Mouse (Mus musculus): ENCODE data around the gene Nol6. TPM values are rescaled to one million over a fixed set of nuclear protein-coding genes. Genes with fewer than 3 reads are reported as not detected.

Gene Nol6
- 31.0 and 32.5 TPM in 2 replicates for polyA plus RNA-seq (2015; fragmentation: Nextera tagmentation; extraction: Ambion mirVana)

GRCm38 (mm10) chr4:41124180-41124951, at the start of gene Nol6:
Nol6 (minus strand) TSS chr4:41124455.
- peaks cover 33% of the 10 kb centered on the region for H3K36me3 ChIP-seq
- H3K9ac ChIP-seq = peak within 1 kb of the TSS; percentile 80
- H3K4me1 ChIP-seq (replicated peaks) = peaks cover 12% of the 10 kb centered on the region
- H3K4me3 ChIP-seq = peak within 1 kb of the TSS; percentile 69
- H3K27me3 ChIP-seq = peaks cover 2% of the 10 kb centered on the region; the same call in 1 of the 2 replicates
- ATAC-seq (ENCODE audit: low FRiP score) = peak; percentile 100
- 1% methylated on average over 29 of the region's 29 CpGs for WGBS
- H3K4me2 ChIP-seq = peak within 1 kb of the TSS; percentile 88
- no peaks in the 10 kb centered on the region for H3K9me3 ChIP-seq
- H3K27ac ChIP-seq = peak within 1 kb of the TSS; percentile 48; the same call in 1 of the 2 replicates

GRCm38 (mm10) chr4:41170970-41171369, 46.7 kb upstream of the Nol6 start:
- 90% methylated on average over 2 of the region's 2 CpGs for WGBS
- no peaks in the 10 kb centered on the region for H3K9me3 ChIP-seq

GRCm38 (mm10) chr4:41165693-41166475, 41.6 kb upstream of the Nol6 start:
- no peak for ATAC-seq (ENCODE audit: low FRiP score)

More at GRCm38 (mm10) chr4:41170970-41171369, 46.7 kb upstream of the Nol6 start:
- Histone ChIP-seq H3K9ac (no peak overlapping the region), H3K4me2 (no peak overlapping the region), H3K4me3 (no peak overlapping the region), H3K4me1 (replicated peaks) (0 out of 2 replicates have a peak, but pooled peaks cover 4% of the 10 kb centered on the region), H3K27ac (no peak overlapping the region), H3K27me3 (no peaks in the 10 kb centered on the region), H3K36me3 (peaks cover 29% of the 10 kb centered on the region)
- ATAC-seq (ENCODE audit: low FRiP score) = no peak

GRCm38 (mm10) chr4:41164974-41165373, 40.7 kb upstream of the Nol6 start:
- Histone ChIP-seq H3K36me3 (peaks cover 17% of the 10 kb centered on the region), H3K4me2 (no peak overlapping the region), H3K9ac (no peak overlapping the region), H3K4me3 (no peak overlapping the region), H3K27ac (peak overlapping the region; percentile 52), H3K27me3 (no peaks in the 10 kb centered on the region), H3K9me3 (no peaks in the 10 kb centered on the region), H3K4me1 (replicated peaks) (peaks cover 6% of the 10 kb centered on the region; the same call in 1 of the 2 replicates)
- no peak for ATAC-seq (ENCODE audit: low FRiP score)
- WGBS = 32% methylated on average over 2 of the region's 2 CpGs

More at GRCm38 (mm10) chr4:41165693-41166475, 41.6 kb upstream of the Nol6 start:
- Histone ChIP-seq H3K4me3 (no peak overlapping the region), H3K9me3 (no peaks in the 10 kb centered on the region), H3K27ac (peak overlapping the region; percentile 52), H3K9ac (no peak overlapping the region), H3K27me3 (no peaks in the 10 kb centered on the region), H3K36me3 (peaks cover 18% of the 10 kb centered on the region), H3K4me1 (replicated peaks) (peaks cover 6% of the 10 kb centered on the region; the same call in 1 of the 2 replicates), H3K4me2 (no peak overlapping the region)
- 78% methylated on average over 6 of the region's 6 CpGs for WGBS

GRCm38 (mm10) chr4:41161232-41161631, 37.0 kb upstream of the Nol6 start:
- H3K36me3 ChIP-seq = no peaks in the 10 kb centered on the region
- no peak overlapping the region for H3K4me3 ChIP-seq
- H3K9ac ChIP-seq = no peak overlapping the region
- H3K4me2 ChIP-seq = no peak overlapping the region
- peaks cover 6% of the 10 kb centered on the region; the same call in 1 of the 2 replicates for H3K4me1 ChIP-seq (replicated peaks)
- 96% methylated on average over 3 of the region's 3 CpGs for WGBS
- H3K9me3 ChIP-seq = no peaks in the 10 kb centered on the region
- H3K27ac ChIP-seq = no peak overlapping the region
- no peak for ATAC-seq (ENCODE audit: low FRiP score)
- H3K27me3 ChIP-seq = no peaks in the 10 kb centered on the region

- no peak for ATAC-seq (ENCODE audit: low FRiP score)
- 97% methylated on average over 1 of the region's 1 CpGs for WGBS
- no peaks in the 10 kb centered on the region for H3K36me3 ChIP-seq
- H3K9ac ChIP-seq = no peak overlapping the region
- H3K4me3 ChIP-seq = no peak overlapping the region
- H3K4me2 ChIP-seq = no peak overlapping the region
- no peaks in the 10 kb centered on the region for H3K9me3 ChIP-seq
- no peaks in the 10 kb centered on the region for H3K27me3 ChIP-seq
- no peaks in the 10 kb centered on the region for H3K4me1 ChIP-seq (replicated peaks)
- no peak overlapping the region for H3K27ac ChIP-seq
These were observed 34.0 kb upstream of the Nol6 start for GRCm38 (mm10) chr4:41158251-41158650.

- no peaks in the 10 kb centered on the region for H3K36me3 ChIP-seq
- no peaks in the 10 kb centered on the region for H3K9me3 ChIP-seq
- WGBS = 92% methylated on average over 9 of the region's 9 CpGs
- ATAC-seq (ENCODE audit: low FRiP score) = no peak
- H3K4me3 ChIP-seq = no peak overlapping the region
- no peak overlapping the region for H3K4me2 ChIP-seq
- H3K27me3 ChIP-seq = no peaks in the 10 kb centered on the region
- H3K27ac ChIP-seq = no peak overlapping the region
- no peak overlapping the region for H3K9ac ChIP-seq
- H3K4me1 ChIP-seq (replicated peaks) = no peaks in the 10 kb centered on the region
These were observed 32.7 kb upstream of the Nol6 start for GRCm38 (mm10) chr4:41156961-41157360.

GRCm38 (mm10) chr4:41153146-41153545, 28.9 kb upstream of the Nol6 start:
- no peak overlapping the region for H3K9ac ChIP-seq
- H3K4me2 ChIP-seq = no peak overlapping the region
- H3K4me1 ChIP-seq (replicated peaks) = no peaks in the 10 kb centered on the region
- H3K4me3 ChIP-seq = no peak overlapping the region
- H3K36me3 ChIP-seq = no peaks in the 10 kb centered on the region
- H3K9me3 ChIP-seq = no peaks in the 10 kb centered on the region
- no peak overlapping the region for H3K27ac ChIP-seq
- WGBS = 87% methylated on average over 3 of the region's 3 CpGs
- H3K27me3 ChIP-seq = no peaks in the 10 kb centered on the region
- no peak for ATAC-seq (ENCODE audit: low FRiP score)

- Histone ChIP-seq H3K36me3 (no peaks in the 10 kb centered on the region), H3K9ac (no peak overlapping the region), H3K4me1 (replicated peaks) (peaks cover 8% of the 10 kb centered on the region; the same call in 1 of the 2 replicates), H3K27me3 (no peaks in the 10 kb centered on the region), H3K27ac (no peak overlapping the region), H3K4me2 (no peak overlapping the region), H3K4me3 (no peak overlapping the region), H3K9me3 (no peaks in the 10 kb centered on the region)
- ATAC-seq (ENCODE audit: low FRiP score) = no peak
- WGBS = 95% methylated on average over 7 of the region's 7 CpGs
These were observed 26.9 kb upstream of the Nol6 start for GRCm38 (mm10) chr4:41151186-41151585.

GRCm38 (mm10) chr4:41149891-41150290, 25.6 kb upstream of the Nol6 start:
- 79% methylated on average over 3 of the region's 3 CpGs for WGBS
- Histone ChIP-seq H3K4me2 (no peak overlapping the region), H3K4me3 (no peak overlapping the region), H3K27ac (no peak overlapping the region), H3K4me1 (replicated peaks) (peaks cover 8% of the 10 kb centered on the region; the same call in 1 of the 2 replicates), H3K36me3 (no peaks in the 10 kb centered on the region), H3K9ac (no peak overlapping the region), H3K9me3 (no peaks in the 10 kb centered on the region), H3K27me3 (no peaks in the 10 kb centered on the region)
- ATAC-seq (ENCODE audit: low FRiP score) = no peak

- WGBS = 93% methylated on average over 2 of the region's 2 CpGs
- H3K27ac ChIP-seq = no peak overlapping the region
These were observed 18.3 kb upstream of the Nol6 start for GRCm38 (mm10) chr4:41142601-41143000.

GRCm38 (mm10) chr4:41140174-41140875, 16.1 kb upstream of the Nol6 start:
- Histone ChIP-seq H3K4me2 (no peak overlapping the region), H3K9me3 (no peaks in the 10 kb centered on the region), H3K4me3 (no peak overlapping the region), H3K9ac (no peak overlapping the region), H3K36me3 (peaks cover 19% of the 10 kb centered on the region), H3K27me3 (no peaks in the 10 kb centered on the region), H3K4me1 (replicated peaks) (peaks cover 29% of the 10 kb centered on the region), H3K27ac (no peak overlapping the region)
- 91% methylated on average over 6 of the region's 6 CpGs for WGBS
- no peak for ATAC-seq (ENCODE audit: low FRiP score)

More at GRCm38 (mm10) chr4:41142601-41143000, 18.3 kb upstream of the Nol6 start:
- Histone ChIP-seq H3K4me2 (no peak overlapping the region), H3K36me3 (peaks cover 19% of the 10 kb centered on the region), H3K27me3 (no peaks in the 10 kb centered on the region), H3K9ac (no peak overlapping the region), H3K4me1 (replicated peaks) (peaks cover 33% of the 10 kb centered on the region), H3K4me3 (no peak overlapping the region), H3K9me3 (no peaks in the 10 kb centered on the region)
- ATAC-seq (ENCODE audit: low FRiP score) = no peak

Data from hindbrain, embryonic 13.5 days (tissue).